Mouse (Mus musculus) urinary bladder, adult 18-20 months (tissue): ENCODE measurements around the gene Gm20850.
"Not testable (repeated sequence)": the region's sequence is repeated elsewhere in the genome, so short reads cannot be mapped to it uniquely, and the experiment has no call there.

Experiments used
- DNase-seq, 2 experiments: peaks; one replicate each; pipeline ENCODE4 v3.0.0; 2022; ENCODE audit warnings: low spot score in 2 of 2, mixed read lengths in 2 of 2

Gm20850 gene

DNA sequence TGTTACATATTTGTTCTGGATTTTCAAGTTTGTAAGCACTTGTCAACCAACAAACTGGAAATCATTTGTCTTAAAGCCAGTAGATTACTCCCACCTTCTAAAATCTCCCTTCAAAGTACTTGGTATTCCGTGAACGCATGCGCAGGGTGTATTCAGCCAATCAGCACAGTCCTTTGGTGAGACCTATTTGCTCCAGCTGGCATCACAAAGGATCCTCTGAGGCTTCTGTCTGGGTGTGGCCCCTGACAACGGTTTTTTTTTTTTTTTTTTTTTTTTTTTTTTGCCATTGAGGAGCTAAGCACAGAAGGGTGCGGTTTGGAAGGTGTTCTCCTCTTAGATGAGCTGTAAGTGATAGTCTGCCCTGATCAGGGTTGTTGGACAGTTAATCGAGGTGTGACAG lies at the start of gene Gm20850:
TSS of gene Gm20850 (plus strand) at position 301 of the 400 bp plus-strand sequence.
- DNase-seq: not testable (repeated sequence)
